Mouse (Mus musculus) hindbrain, embryonic 12.5 days (tissue): ENCODE results near the gene Tbk1. TPM values are rescaled to one million over a fixed set of nuclear protein-coding genes. Genes with fewer than 3 reads are reported as not detected.
A peak's percentile ranks its signal among the peaks of the same experiment; 100 is the strongest.

Experiments used
- ATAC-seq: fragments of 200-750 bp; cut with Nextera tagmentation; 2 replicates; pipeline ENCODE4 v1.8.0; 2017; ENCODE audit warnings: moderate TSS enrichment; ENCODE audit not compliant: low FRiP score
- H3K27ac ChIP-seq: fragments of 300-500 bp; sonication (generic); 2 replicates; pipeline ENCODE4 v1.5.1; 2016; ENCODE audit warnings: mild to moderate bottlenecking
- H3K27me3 ChIP-seq: fragments of 300-500 bp; sonication (generic); 2 replicates; pipeline ENCODE4 v1.6.1; 2016; ENCODE audit warnings: mild to moderate bottlenecking
- H3K36me3 ChIP-seq: fragments of 300-500 bp; sonication (generic); 2 replicates; pipeline ENCODE4 v1.6.1; 2016; ENCODE audit warnings: mild to moderate bottlenecking
- H3K4me1 ChIP-seq: fragments of 300-500 bp; sonication (generic); 2 replicates; pipeline ENCODE4 v1.6.1; 2016
- H3K4me2 ChIP-seq: fragments of 300-500 bp; sonication (generic); replicated peaks from 2 replicates; pipeline ENCODE4 v1.6.1; 2016; ENCODE audit warnings: mild to moderate bottlenecking
- H3K4me3 ChIP-seq: fragments of 300-500 bp; sonication (generic); 2 replicates; pipeline ENCODE4 v1.5.1; 2016; ENCODE audit warnings: mild to moderate bottlenecking
- H3K9ac ChIP-seq: fragments of 300-500 bp; sonication (generic); 2 replicates; pipeline ENCODE4 v1.6.1; 2016; ENCODE audit warnings: mild to moderate bottlenecking, moderate library complexity
- H3K9me3 ChIP-seq: fragments of 300-500 bp; sonication (generic); replicated peaks from 2 replicates; pipeline ENCODE4 v1.6.1; 2016; ENCODE audit warnings: mild to moderate bottlenecking
- WGBS: fragments of 180-500 bp; shearing (Covaris S2); methylation state at CpG from one replicate; pipeline ENCODE4 v1.1.7; 2016; 5-methylcytosine and 5-hydroxymethylcytosine counted together
- polyA plus RNA-seq: library from polyadenylated mRNA; unstranded; fragments of >200 nt; fragmentation: Nextera tagmentation; extraction: Ambion mirVana; gene quantifications from 2 replicates; pipeline ENCODE4 v1.2.1, GENCODE M21; 2016

The Tbk1 gene
- polyA plus RNA-seq, 1 experiment from 2014 or later, result 35.2 TPM

DNA sequence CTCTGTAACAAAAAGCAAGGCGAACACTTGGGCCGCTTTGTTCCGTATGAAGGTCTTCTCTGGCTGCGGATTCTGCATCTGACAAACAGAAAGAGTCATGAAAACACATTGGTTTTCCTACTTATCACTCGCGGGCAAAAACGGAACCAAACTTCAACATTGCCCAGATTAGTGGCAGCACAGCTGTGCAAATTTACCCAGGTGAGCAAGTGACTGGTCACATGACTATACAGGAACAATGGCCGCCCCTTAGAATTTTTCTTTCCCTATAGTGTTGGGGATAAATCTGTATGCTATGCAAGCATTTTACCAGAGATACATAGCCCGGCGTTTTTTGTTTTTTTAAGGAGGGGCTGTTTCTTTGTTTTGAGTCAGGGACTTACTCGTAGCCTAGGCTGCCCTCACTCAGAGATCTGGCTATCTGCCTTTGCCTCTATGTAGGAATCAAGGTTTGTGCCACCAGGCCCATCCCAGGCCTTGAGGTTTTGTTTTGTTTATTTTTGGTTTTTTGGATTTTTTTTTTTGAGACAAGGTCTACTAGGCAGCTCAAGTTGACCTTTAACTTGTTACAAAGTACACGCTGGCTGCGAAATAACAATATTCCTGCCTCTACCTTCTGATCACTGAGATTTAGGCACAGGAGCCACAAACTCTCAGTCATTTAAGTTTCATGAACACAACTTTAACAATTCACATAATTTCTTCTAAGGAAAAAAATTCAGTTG is 28.7 kb upstream of the Tbk1 start:
- Histone ChIP-seq H3K9ac (no peak overlapping the region), H3K4me3 (no peak overlapping the region), H3K4me1 (no peaks in the 10 kb centered on the region), H3K36me3 (peaks cover 77% of the 10 kb centered on the region), H3K4me2 (no peak overlapping the region), H3K9me3 (no peaks in the 10 kb centered on the region), H3K27me3 (no peaks in the 10 kb centered on the region), H3K27ac (no peak overlapping the region)
- WGBS, result 96% methylated on average over 13 of the region's 13 CpGs
- ATAC-seq, result no peak

GRCm38 (mm10) chr10:121613570-121613969 is 27.0 kb upstream of the Tbk1 start:
- Histone ChIP-seq H3K36me3 (peaks cover 83% of the 10 kb centered on the region), H3K4me1 (no peaks in the 10 kb centered on the region), H3K4me3 (no peak overlapping the region), H3K4me2 (no peak overlapping the region), H3K9me3 (no peaks in the 10 kb centered on the region), H3K9ac (no peak overlapping the region), H3K27ac (no peak overlapping the region), H3K27me3 (no peaks in the 10 kb centered on the region)
- WGBS, result 88% methylated on average over 13 of the region's 13 CpGs
- ATAC-seq, result no peak

- Histone ChIP-seq H3K36me3 (peaks cover 80% of the 10 kb centered on the region), H3K27ac (no peak overlapping the region), H3K9me3 (no peaks in the 10 kb centered on the region), H3K27me3 (no peaks in the 10 kb centered on the region), H3K4me3 (no peak overlapping the region), H3K4me1 (no peaks in the 10 kb centered on the region), H3K4me2 (no peak overlapping the region), H3K9ac (no peak overlapping the region)
- no peak for ATAC-seq
- 92% methylated on average over 6 of the region's 6 CpGs for WGBS
Measured at GRCm38 (mm10) chr10:121612448-121612847, 25.9 kb upstream of the Tbk1 start.

DNA sequence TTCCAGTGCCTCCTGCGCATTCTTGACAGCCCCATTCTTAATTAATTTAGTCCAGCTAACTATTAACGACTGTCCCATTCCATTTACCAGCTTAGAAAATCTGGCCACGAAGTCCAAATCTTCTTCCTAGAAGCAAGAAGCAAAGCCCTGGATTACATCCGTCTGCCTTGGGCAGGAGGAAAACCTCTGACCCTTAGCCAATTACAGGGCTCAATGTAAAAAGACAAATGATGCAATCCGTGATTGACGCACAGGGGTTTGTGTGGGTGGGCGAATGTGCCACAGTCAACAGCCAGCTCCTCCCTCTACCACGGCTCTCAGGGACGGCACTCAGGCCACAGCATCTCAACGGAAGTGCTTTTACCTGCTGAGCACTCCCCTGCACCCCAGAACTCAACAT is 25.0 kb upstream of the Tbk1 start:
- Histone ChIP-seq H3K4me3 (no peak overlapping the region), H3K9ac (no peak overlapping the region), H3K27ac (no peak overlapping the region), H3K4me2 (no peak overlapping the region), H3K36me3 (peaks cover 80% of the 10 kb centered on the region), H3K4me1 (no peaks in the 10 kb centered on the region), H3K9me3 (no peaks in the 10 kb centered on the region), H3K27me3 (no peaks in the 10 kb centered on the region)
- 80% methylated on average over 10 of the region's 10 CpGs for WGBS
- ATAC-seq, result no peak

DNA sequence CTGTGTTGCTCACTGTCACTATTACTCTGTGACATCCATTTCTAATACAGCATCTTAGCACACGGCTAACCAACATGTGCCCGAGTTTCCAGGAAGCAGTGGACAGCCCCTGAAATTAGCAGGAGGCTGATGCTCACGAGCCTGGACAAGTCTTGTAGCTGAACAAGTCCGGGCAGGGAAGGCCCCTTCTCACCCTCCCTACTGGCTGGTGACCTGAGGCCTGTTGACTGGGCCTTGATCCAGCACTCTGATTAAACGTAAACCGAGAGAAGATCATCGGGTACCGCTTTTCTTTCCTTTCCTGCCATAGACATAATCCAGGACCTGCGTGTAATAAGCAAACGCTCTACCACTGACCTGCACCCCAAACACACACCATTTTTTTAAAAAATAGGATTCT is 21.6 kb upstream of the Tbk1 start:
- Histone ChIP-seq H3K4me3 (no peak overlapping the region), H3K9ac (no peak overlapping the region), H3K27me3 (no peaks in the 10 kb centered on the region), H3K27ac (no peak overlapping the region), H3K4me1 (no peaks in the 10 kb centered on the region), H3K9me3 (no peaks in the 10 kb centered on the region), H3K4me2 (no peak overlapping the region), H3K36me3 (peaks cover 85% of the 10 kb centered on the region)
- WGBS, result 95% methylated on average over 10 of the region's 10 CpGs
- no peak for ATAC-seq

- H3K27ac ChIP-seq, result no peak overlapping the region
- no peaks in the 10 kb centered on the region for H3K9me3 ChIP-seq
- H3K4me2 ChIP-seq, result no peak overlapping the region
- 94% methylated on average over 13 of the region's 13 CpGs for WGBS
- H3K4me3 ChIP-seq, result no peak overlapping the region
- no peak overlapping the region for H3K9ac ChIP-seq
- peaks cover 88% of the 10 kb centered on the region for H3K36me3 ChIP-seq
- no peaks in the 10 kb centered on the region for H3K27me3 ChIP-seq
- no peaks in the 10 kb centered on the region for H3K4me1 ChIP-seq
- no peak for ATAC-seq
Measured at GRCm38 (mm10) chr10:121604632-121605344, 18.2 kb upstream of the Tbk1 start.

- Histone ChIP-seq H3K9me3 (no peaks in the 10 kb centered on the region), H3K4me2 (no peak overlapping the region), H3K27ac (no peak overlapping the region), H3K9ac (no peak overlapping the region), H3K27me3 (no peaks in the 10 kb centered on the region), H3K36me3 (peaks cover 91% of the 10 kb centered on the region), H3K4me3 (no peak overlapping the region), H3K4me1 (no peaks in the 10 kb centered on the region)
- no peak for ATAC-seq
- WGBS, result 97% methylated on average over 4 of the region's 4 CpGs
Measured at GRCm38 (mm10) chr10:121603556-121603955, 17.0 kb upstream of the Tbk1 start.

DNA sequence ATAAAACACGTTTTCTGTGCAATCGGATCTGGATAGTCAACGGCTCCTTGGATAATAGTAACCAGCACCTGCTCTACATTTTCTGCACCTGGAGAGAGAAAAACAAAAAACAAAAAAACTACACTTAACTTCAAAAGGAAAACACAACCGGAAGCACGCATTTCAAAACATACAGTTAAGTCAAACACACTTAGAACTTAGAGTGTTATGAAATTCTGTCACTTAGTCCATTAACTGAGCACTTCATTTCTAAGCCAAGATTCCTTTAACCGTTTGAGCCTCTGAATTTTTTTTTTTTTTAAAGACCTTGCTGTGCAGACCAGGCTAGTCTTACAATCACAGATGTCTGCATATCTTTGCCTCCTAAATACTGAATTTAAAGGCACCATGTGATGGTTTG is 14.7 kb upstream of the Tbk1 start:
- no peak overlapping the region for H3K4me3 ChIP-seq
- WGBS, result 90% methylated on average over 6 of the region's 6 CpGs
- no peak overlapping the region for H3K9ac ChIP-seq
- H3K27ac ChIP-seq, result no peak overlapping the region
- H3K4me2 ChIP-seq, result no peak overlapping the region
- ATAC-seq, result no peak
- no peaks in the 10 kb centered on the region for H3K27me3 ChIP-seq
- H3K9me3 ChIP-seq, result no peaks in the 10 kb centered on the region
- H3K36me3 ChIP-seq, result peaks cover 92% of the 10 kb centered on the region
- no peaks in the 10 kb centered on the region for H3K4me1 ChIP-seq

DNA sequence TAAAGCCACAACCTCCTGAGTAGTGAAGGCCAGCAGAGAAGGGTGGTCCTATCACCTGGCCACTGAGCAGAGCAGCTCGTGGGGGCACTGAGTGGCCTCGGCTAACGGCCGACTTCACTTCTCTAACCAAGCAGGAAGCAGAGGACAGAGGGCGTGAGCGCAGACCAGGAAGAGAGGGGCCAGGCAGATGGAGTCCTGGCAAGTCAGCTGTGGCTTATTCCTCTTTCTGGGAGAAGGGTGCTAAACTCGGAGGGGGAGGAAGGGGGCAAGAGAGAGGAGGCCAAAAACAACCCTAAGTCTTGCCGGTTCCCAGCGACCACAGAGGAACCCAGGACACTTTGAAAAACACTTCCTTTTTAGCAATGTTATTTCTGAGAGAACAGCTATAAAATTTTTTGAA is 10.0 kb upstream of the Tbk1 start:
- Histone ChIP-seq H3K4me1 (no peaks in the 10 kb centered on the region), H3K27ac (no peak overlapping the region), H3K4me3 (no peak overlapping the region), H3K4me2 (no peak overlapping the region), H3K9me3 (no peaks in the 10 kb centered on the region), H3K36me3 (peaks cover 82% of the 10 kb centered on the region), H3K27me3 (no peaks in the 10 kb centered on the region), H3K9ac (no peak overlapping the region)
- WGBS, result 90% methylated on average over 9 of the region's 9 CpGs
- ATAC-seq, result no peak

DNA sequence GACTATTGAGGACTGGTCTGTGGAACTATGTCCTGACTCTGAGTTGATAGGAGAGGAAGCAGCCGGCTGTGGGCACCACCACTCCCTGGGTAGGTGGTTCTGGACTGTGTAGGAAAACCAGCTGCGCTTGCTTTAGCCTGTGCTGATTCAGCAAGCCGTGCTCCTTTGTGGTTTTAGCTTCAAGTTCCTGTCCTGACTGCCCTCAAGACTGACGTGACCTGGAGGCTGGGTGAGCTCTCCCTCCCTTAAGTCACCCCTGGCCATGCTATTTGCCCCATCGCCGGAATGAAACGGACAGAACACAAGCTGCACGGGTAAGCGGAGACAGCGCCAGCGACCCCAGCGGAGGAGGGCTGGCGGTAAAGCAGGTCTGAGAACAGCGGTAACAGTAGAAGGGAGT is 4.5 kb upstream of the Tbk1 start:
- no peak overlapping the region for H3K4me2 ChIP-seq
- ATAC-seq, result no peak
- no peaks in the 10 kb centered on the region for H3K27me3 ChIP-seq
- peaks cover 52% of the 10 kb centered on the region for H3K36me3 ChIP-seq
- peak overlapping the region; percentile 48; the same call in 1 of the 2 replicates for H3K27ac ChIP-seq
- H3K9ac ChIP-seq, result no peak overlapping the region
- no peaks in the 10 kb centered on the region for H3K9me3 ChIP-seq
- WGBS, result 90% methylated on average over 14 of the region's 14 CpGs
- H3K4me1 ChIP-seq, result no peaks in the 10 kb centered on the region
- H3K4me3 ChIP-seq, result no peak overlapping the region

DNA sequence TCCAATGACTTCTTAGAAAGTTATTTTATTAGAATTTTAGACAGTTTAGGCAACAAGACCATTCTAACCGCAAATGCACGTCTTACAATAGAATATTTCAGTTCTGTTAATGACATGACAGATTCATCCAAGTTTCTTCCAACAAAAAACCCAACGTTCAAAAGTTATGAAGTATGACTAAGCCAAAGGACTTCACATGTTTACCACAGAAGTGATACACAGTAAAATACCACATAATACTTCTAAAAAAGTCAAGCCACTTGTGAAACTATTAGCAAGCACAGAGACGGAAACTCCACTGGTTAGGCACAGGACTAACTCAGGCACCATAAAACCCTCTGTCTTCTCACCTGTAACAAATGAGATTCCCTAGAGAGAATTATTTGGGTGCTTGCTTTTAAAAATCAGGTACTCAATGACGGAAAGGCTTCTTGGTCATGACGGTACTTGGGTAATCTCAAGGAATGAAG is 819 bp upstream of the Tbk1 start:
- 0 out of 2 replicates have a peak overlapping the region, but pooled peaks have one; percentile 92 for H3K9ac ChIP-seq
- H3K27ac ChIP-seq, result no peak overlapping the region
- WGBS, result 67% methylated on average over 6 of the region's 6 CpGs
- ATAC-seq, result no peak
- peaks cover 10% of the 10 kb centered on the region for H3K4me1 ChIP-seq
- peak overlapping the region; percentile 90 for H3K4me3 ChIP-seq
- peak overlapping the region; percentile 64 for H3K4me2 ChIP-seq
- no peaks in the 10 kb centered on the region for H3K9me3 ChIP-seq
- no peaks in the 10 kb centered on the region for H3K27me3 ChIP-seq
- peaks cover 43% of the 10 kb centered on the region for H3K36me3 ChIP-seq

- Histone ChIP-seq H3K9ac (peak overlapping the region; percentile 92), H3K9me3 (no peaks in the 10 kb centered on the region), H3K4me3 (peak overlapping the region; percentile 90), H3K4me2 (peak overlapping the region; percentile 64), H3K36me3 (peaks cover 45% of the 10 kb centered on the region), H3K4me1 (peaks cover 12% of the 10 kb centered on the region), H3K27ac (peak overlapping the region; percentile 67), H3K27me3 (no peaks in the 10 kb centered on the region)
- peak; percentile 84 for ATAC-seq
- 4% methylated on average over 41 of the region's 48 CpGs for WGBS
Measured at GRCm38 (mm10) chr10:121585791-121586642, 570 bp downstream of the Tbk1 start.
